Mouse (Mus musculus) left cerebral cortex, postnatal 25 days (tissue): Measurements from ENCODE around the gene Zfp574. TPM values are rescaled to one million over a fixed set of nuclear protein-coding genes. Genes with fewer than 3 reads are reported as not detected.

Experiments used
- microRNA-seq, 2 experiments: library from miRNA; unstranded; fragments of <30 nt; microRNA quantifications; one replicate each; pipeline ENCODE4 v1.2.0; 2022
- total RNA-seq, 2 experiments: library from RNA; stranded (reverse); gene quantifications; 2 replicates each; pipeline ENCODE4 v1.2.3; 2021

Gene Zfp574
- total RNA-seq, 2 experiments from 2014 or later = 31.4 to 37.0 TPM

Small RNA genes within 50 kb of the gene (microRNA-seq; reads per million reads assigned to microRNA genes)
- gene Mir6537 = 0 reads per million in 2 experiments

Other genes with a start within 250 kb of the Zfp574 start
- 1 to 10 TPM; 1.7 to 2.1 TPM for gene Gm9844, start 210.4 kb upstream of the Zfp574 start, total RNA-seq
- gene Lypd4, start 202.6 kb upstream of the Zfp574 start, total RNA-seq = not detected
- not detected for gene Dmrtc2, start 202.5 kb upstream of the Zfp574 start, total RNA-seq
- gene Rps19, start 188.2 kb upstream of the Zfp574 start, total RNA-seq = 100 to 1,000 TPM; 446 to 451 TPM
- gene Cd79a, start 175.2 kb upstream of the Zfp574 start, total RNA-seq = under 1 TPM; 0.46 to 0.64 TPM
- 10 to 100 TPM; 70.5 to 79.1 TPM for gene Arhgef1, start 169.7 kb upstream of the Zfp574 start, total RNA-seq
- not detected for gene Gm4881, start 128.1 kb upstream of the Zfp574 start, total RNA-seq
- 100 to 1,000 TPM; 266 to 283 TPM for gene Rabac1, start 99.8 kb upstream of the Zfp574 start, total RNA-seq
- gene Atp1a3, start 66.6 kb upstream of the Zfp574 start, total RNA-seq = 1,000 to 10,000 TPM; 1,972 to 2,046 TPM
- 100 to 1,000 TPM; 215 to 242 TPM for gene Grik5, start 221 bp upstream of the Zfp574 start, total RNA-seq
- 10 to 100 TPM; 11.8 to 13.7 TPM for gene Pou2f2, start 107.2 kb downstream of the Zfp574 start, total RNA-seq
- gene Dedd2, start 148.0 kb downstream of the Zfp574 start, total RNA-seq = 10 to 100 TPM; 24.1 to 25.4 TPM
- 10 to 100 TPM in 1 of 2 experiments, 1 to 10 TPM in 1; 10.0 to 11.1 TPM for gene Zfp526, start 148.9 kb downstream of the Zfp574 start, total RNA-seq
- gene Gsk3a, start 165.3 kb downstream of the Zfp574 start, total RNA-seq = 100 to 1,000 TPM; 213 to 224 TPM
- gene Erf, start 178.2 kb downstream of the Zfp574 start, total RNA-seq = 10 to 100 TPM; 65.1 to 75.6 TPM
- 100 to 1,000 TPM; 211 to 223 TPM for gene Cic, start 195.1 kb downstream of the Zfp574 start, total RNA-seq
- 10 to 100 TPM; 26.7 to 28.0 TPM for gene Pafah1b3, start 225.4 kb downstream of the Zfp574 start, total RNA-seq
- gene Prr19, start 228.8 kb downstream of the Zfp574 start, total RNA-seq = not detected
- 10 to 100 TPM; 47.8 to 55.1 TPM for gene Tmem145, start 233.5 kb downstream of the Zfp574 start, total RNA-seq
- 100 to 1,000 TPM in 1 of 2 experiments, 10 to 100 TPM in 1; 99.2 to 105 TPM for gene Megf8, start 244.6 kb downstream of the Zfp574 start, total RNA-seq